Mouse (Mus musculus): ENCODE data around the gene Cog1. TPM values are rescaled to one million over a fixed set of nuclear protein-coding genes. Genes with fewer than 3 reads are reported as not detected.

Gene Cog1
- polyA plus RNA-seq, 1 experiment from 2014 or later, result 14.9 TPM

Other genes with a start within 250 kb of the Cog1 start
- 4.9 and 6.0 TPM in 2 replicates for gene Sstr2, start 29.8 kb upstream of the Cog1 start, polyA plus RNA-seq (2015; fragmentation: Nextera tagmentation; extraction: Ambion mirVana)
- 12.4 and 14.5 TPM in 2 replicates for gene Slc39a11, start 910 bp downstream of the Cog1 start, polyA plus RNA-seq (2015; fragmentation: Nextera tagmentation; extraction: Ambion mirVana)
- 40.6 and 45.1 TPM in 2 replicates for gene Fam104a, start 35.0 kb downstream of the Cog1 start, polyA plus RNA-seq (2015; fragmentation: Nextera tagmentation; extraction: Ambion mirVana)
- gene D11Wsu47e, start 35.2 kb downstream of the Cog1 start, polyA plus RNA-seq (2015; fragmentation: Nextera tagmentation; extraction: Ambion mirVana), result 9.2 and 10.8 TPM in 2 replicates
- not detected in 2 replicates for gene Cpsf4l, start 60.8 kb downstream of the Cog1 start, polyA plus RNA-seq (2015; fragmentation: Nextera tagmentation; extraction: Ambion mirVana)
- 17.1 and 19.8 TPM in 2 replicates for gene Cdc42ep4, start 102.7 kb downstream of the Cog1 start, polyA plus RNA-seq (2015; fragmentation: Nextera tagmentation; extraction: Ambion mirVana)

All from liver, embryonic 15.5 days (tissue).